Mouse (Mus musculus) olfactory bulb, adult 2 months (tissue): Measurements from ENCODE around the gene Gmpr. TPM values are rescaled to one million over a fixed set of nuclear protein-coding genes. Genes with fewer than 3 reads are reported as not detected.

Experiments
- H3K27ac ChIP-seq: fragments of 200-500 bp; 2 replicates; pipeline ENCODE4 v1.5.1; 2012; ENCODE audit warnings: low read depth, low read length; ENCODE audit not compliant: insufficient read depth
- H3K4me1 ChIP-seq: fragments of 200-500 bp; 2 replicates; pipeline ENCODE4 v1.6.1; 2012; ENCODE audit warnings: low read length; ENCODE audit not compliant: control insufficient read depth, insufficient read depth
- H3K4me3 ChIP-seq: fragments of 200-500 bp; 2 replicates; pipeline ENCODE4 v1.5.1; 2012; ENCODE audit warnings: mild to moderate bottlenecking, low read depth, low read length, moderate library complexity; ENCODE audit not compliant: insufficient read depth
- CTCF ChIP-seq: fragments of 200-500 bp; IDR thresholded peaks from 2 replicates; pipeline ENCODE4 v1.5.1; 2012; ENCODE audit warnings: low read depth, mild to moderate bottlenecking, low read length, moderate library complexity; ENCODE audit not compliant: insufficient read depth
- POLR2A ChIP-seq: fragments of 200-500 bp; IDR thresholded peaks from 2 replicates; pipeline ENCODE4 v1.6.1; 2012; ENCODE audit warnings: mild to moderate bottlenecking, low read depth, low read length, moderate library complexity; ENCODE audit not compliant: insufficient read depth
- WGBS: fragments of 180-500 bp; shearing (Covaris S2); methylation state at CpG from one replicate; pipeline ENCODE4 v1.1.7; 2018; 5-methylcytosine and 5-hydroxymethylcytosine counted together
- polyA plus RNA-seq: library from polyadenylated mRNA; stranded (reverse); fragments of >200 nt; gene quantifications from 2 replicates; pipeline ENCODE4 v1.2.4, GENCODE M21; 2012; ENCODE audit warnings: low replicate concordance; ENCODE audit not compliant: missing spikeins, insufficient read depth, insufficient read length

Gmpr gene
- polyA plus RNA-seq, 1 experiment, result not detected

- H3K4me1 ChIP-seq, result peaks cover 36% of the 10 kb centered on the region
- 91% methylated on average over 12 of the region's 12 CpGs for whole genome bisulfite sequencing
- H3K4me3 ChIP-seq, result no peak overlapping the region
- TF ChIP-seq POLR2A, result no peak
- no peak overlapping the region for H3K27ac ChIP-seq
These were observed 6.1 kb downstream of the Gmpr start for GRCm38 (mm10) chr13:45513009-45513984.

GRCm38 (mm10) chr13:45514115-45514514 lies 6.9 kb downstream of the Gmpr start:
- H3K27ac ChIP-seq, result no peak overlapping the region
- WGBS, result 93% methylated on average over 5 of the region's 5 CpGs
- H3K4me3 ChIP-seq, result no peak overlapping the region
- peaks cover 33% of the 10 kb centered on the region for H3K4me1 ChIP-seq
- TF ChIP-seq POLR2A (no peak), CTCF (no peak)

GRCm38 (mm10) chr13:45514832-45515422 lies 7.7 kb downstream of the Gmpr start:
- Histone ChIP-seq H3K27ac (no peak overlapping the region), H3K4me3 (no peak overlapping the region), H3K4me1 (peaks cover 30% of the 10 kb centered on the region)
- WGBS, result 48% methylated on average over 8 of the region's 8 CpGs
- TF ChIP-seq CTCF, result no peak
- no peak for TF ChIP-seq POLR2A

GRCm38 (mm10) chr13:45516501-45517393 lies 9.5 kb downstream of the Gmpr start:
- Histone ChIP-seq H3K27ac (no peak overlapping the region), H3K4me3 (no peak overlapping the region), H3K4me1 (peaks cover 27% of the 10 kb centered on the region)
- WGBS, result 32% methylated on average over 24 of the region's 24 CpGs
- no peak for TF ChIP-seq POLR2A
- no peak for TF ChIP-seq CTCF

- peaks cover 7% of the 10 kb centered on the region for H3K4me1 ChIP-seq
- WGBS, result 54% methylated on average over 3 of the region's 3 CpGs
- no peak for TF ChIP-seq CTCF
- no peak for TF ChIP-seq POLR2A
These were observed 17.1 kb downstream of the Gmpr start for GRCm38 (mm10) chr13:45524305-45524704.

GRCm38 (mm10) chr13:45524791-45525435 lies 17.7 kb downstream of the Gmpr start:
- H3K4me1 ChIP-seq, result peaks cover 7% of the 10 kb centered on the region
- H3K27ac ChIP-seq, result no peak overlapping the region
- no peak overlapping the region for H3K4me3 ChIP-seq
- WGBS, result 95% methylated on average over 6 of the region's 6 CpGs
- TF ChIP-seq CTCF, result no peak
- TF ChIP-seq POLR2A, result no peak

More at GRCm38 (mm10) chr13:45524305-45524704, 17.1 kb downstream of the Gmpr start:
- no peak overlapping the region for H3K4me3 ChIP-seq
- H3K27ac ChIP-seq, result no peak overlapping the region

GRCm38 (mm10) chr13:45526230-45526629 lies 19.0 kb downstream of the Gmpr start:
- no peak overlapping the region for H3K27ac ChIP-seq
- 44% methylated on average over 7 of the region's 7 CpGs for WGBS
- TF ChIP-seq CTCF (no peak), POLR2A (no peak)
- no peak overlapping the region for H3K4me3 ChIP-seq
- peaks cover 16% of the 10 kb centered on the region for H3K4me1 ChIP-seq

- Histone ChIP-seq H3K4me1 (peaks cover 24% of the 10 kb centered on the region), H3K4me3 (no peak overlapping the region), H3K27ac (no peak overlapping the region)
- TF ChIP-seq POLR2A, result no peak
- TF ChIP-seq CTCF, result no peak
- WGBS, result 97% methylated on average over 11 of the region's 11 CpGs
These were observed 20.2 kb downstream of the Gmpr start for GRCm38 (mm10) chr13:45527232-45527964.
